Mouse (Mus musculus): Measurements from ENCODE around the gene Arhgap23. TPM values are rescaled to one million over a fixed set of nuclear protein-coding genes. Genes with fewer than 3 reads are reported as not detected.

Gene Arhgap23
- polyA plus RNA-seq, 1 experiment from 2014 or later = 4.2 TPM

GRCm38 (mm10) chr11:97478345-97478744, 63.0 kb downstream of the Arhgap23 start:
- Histone ChIP-seq H3K9me3 (no peaks in the 10 kb centered on the region), H3K27me3 (no peaks in the 10 kb centered on the region), H3K9ac (no peak overlapping the region), H3K27ac (no peak overlapping the region), H3K36me3 (replicated peaks) (peaks cover 23% of the 10 kb centered on the region), H3K4me1 (no peaks in the 10 kb centered on the region), H3K4me3 (replicated peaks) (no peak overlapping the region), H3K4me2 (no peak overlapping the region)
- 88% methylated on average over 6 of the region's 6 CpGs for WGBS
- ATAC-seq (ENCODE audit: low FRiP score) = no peak

- no peak for ATAC-seq (ENCODE audit: low FRiP score)
- H3K4me1 ChIP-seq = no peaks in the 10 kb centered on the region
- H3K36me3 ChIP-seq (replicated peaks) = peaks cover 23% of the 10 kb centered on the region
- no peak overlapping the region for H3K9ac ChIP-seq
- no peak overlapping the region for H3K4me3 ChIP-seq (replicated peaks)
- no peaks in the 10 kb centered on the region for H3K27me3 ChIP-seq
- H3K4me2 ChIP-seq = no peak overlapping the region
- 94% methylated on average over 10 of the region's 10 CpGs for WGBS
- H3K9me3 ChIP-seq = no peaks in the 10 kb centered on the region
- no peak overlapping the region for H3K27ac ChIP-seq
Observed at GRCm38 (mm10) chr11:97479085-97479484, 63.8 kb downstream of the Arhgap23 start.

GRCm38 (mm10) chr11:97479824-97480223, 64.5 kb downstream of the Arhgap23 start:
- Histone ChIP-seq H3K27ac (no peak overlapping the region), H3K27me3 (no peaks in the 10 kb centered on the region), H3K9me3 (no peaks in the 10 kb centered on the region), H3K4me1 (no peaks in the 10 kb centered on the region), H3K4me2 (no peak overlapping the region), H3K4me3 (replicated peaks) (no peak overlapping the region), H3K36me3 (replicated peaks) (peaks cover 20% of the 10 kb centered on the region), H3K9ac (no peak overlapping the region)
- no peak for ATAC-seq (ENCODE audit: low FRiP score)
- WGBS = 90% methylated on average over 8 of the region's 8 CpGs

- Histone ChIP-seq H3K27me3 (no peaks in the 10 kb centered on the region), H3K4me1 (0 out of 2 replicates have a peak, but pooled peaks cover 4% of the 10 kb centered on the region), H3K36me3 (replicated peaks) (no peaks in the 10 kb centered on the region; the same call in 1 of the 2 replicates), H3K4me2 (no peak overlapping the region), H3K27ac (no peak overlapping the region), H3K9ac (no peak overlapping the region), H3K4me3 (replicated peaks) (no peak overlapping the region), H3K9me3 (no peaks in the 10 kb centered on the region)
- WGBS = 73% methylated on average over 8 of the region's 8 CpGs
- no peak for ATAC-seq (ENCODE audit: low FRiP score)
Observed at GRCm38 (mm10) chr11:97485661-97486060, 70.3 kb downstream of the Arhgap23 start.

GRCm38 (mm10) chr11:97487656-97488055, 72.3 kb downstream of the Arhgap23 start:
- WGBS = 79% methylated on average over 3 of the region's 3 CpGs
- no peak overlapping the region for H3K4me2 ChIP-seq
- H3K27ac ChIP-seq = no peak overlapping the region
- H3K4me1 ChIP-seq = 0 out of 2 replicates have a peak, but pooled peaks cover 4% of the 10 kb centered on the region
- H3K4me3 ChIP-seq (replicated peaks) = no peak overlapping the region
- H3K27me3 ChIP-seq = peaks cover 11% of the 10 kb centered on the region; the same call in 1 of the 2 replicates
- H3K9ac ChIP-seq = no peak overlapping the region
- peaks cover under 1% of the 10 kb centered on the region for H3K36me3 ChIP-seq (replicated peaks)
- H3K9me3 ChIP-seq = no peaks in the 10 kb centered on the region
- ATAC-seq (ENCODE audit: low FRiP score) = no peak

- Histone ChIP-seq H3K4me3 (replicated peaks) (no peak overlapping the region), H3K4me1 (0 out of 2 replicates have a peak, but pooled peaks cover 4% of the 10 kb centered on the region), H3K9me3 (no peaks in the 10 kb centered on the region), H3K36me3 (replicated peaks) (peaks cover 8% of the 10 kb centered on the region), H3K27me3 (peaks cover 11% of the 10 kb centered on the region; the same call in 1 of the 2 replicates), H3K27ac (no peak overlapping the region), H3K9ac (no peak overlapping the region), H3K4me2 (no peak overlapping the region)
- ATAC-seq (ENCODE audit: low FRiP score) = peak; percentile 57; the same call in 1 of the 2 replicates
- 18% methylated on average over 16 of the region's 16 CpGs for WGBS
Observed at GRCm38 (mm10) chr11:97489589-97490324, 74.4 kb downstream of the Arhgap23 start.

GRCm38 (mm10) chr11:97491640-97492039, 76.3 kb downstream of the Arhgap23 start:
- H3K4me1 ChIP-seq = 0 out of 2 replicates have a peak, but pooled peaks cover 4% of the 10 kb centered on the region
- no peak overlapping the region for H3K9ac ChIP-seq
- 78% methylated on average over 10 of the region's 10 CpGs for WGBS
- H3K4me2 ChIP-seq = no peak overlapping the region
- peaks cover 14% of the 10 kb centered on the region; the same call in 1 of the 2 replicates for H3K27me3 ChIP-seq
- no peak overlapping the region for H3K27ac ChIP-seq
- no peak overlapping the region for H3K4me3 ChIP-seq (replicated peaks)
- peaks cover 8% of the 10 kb centered on the region for H3K36me3 ChIP-seq (replicated peaks)
- no peaks in the 10 kb centered on the region for H3K9me3 ChIP-seq
- ATAC-seq (ENCODE audit: low FRiP score) = no peak

- peaks cover 22% of the 10 kb centered on the region for H3K27me3 ChIP-seq
- no peak overlapping the region for H3K4me2 ChIP-seq
- no peak for ATAC-seq (ENCODE audit: low FRiP score)
- no peak overlapping the region for H3K27ac ChIP-seq
- no peaks in the 10 kb centered on the region for H3K9me3 ChIP-seq
- 77% methylated on average over 3 of the region's 3 CpGs for WGBS
- H3K4me1 ChIP-seq = 0 out of 2 replicates have a peak, but pooled peaks cover 4% of the 10 kb centered on the region
- no peak overlapping the region for H3K9ac ChIP-seq
- H3K36me3 ChIP-seq (replicated peaks) = peaks cover 8% of the 10 kb centered on the region; the same call in 1 of the 2 replicates
- no peak overlapping the region for H3K4me3 ChIP-seq (replicated peaks)
Observed at GRCm38 (mm10) chr11:97492836-97493235, 77.5 kb downstream of the Arhgap23 start.

GRCm38 (mm10) chr11:97497543-97497942, 82.2 kb downstream of the Arhgap23 start:
- H3K36me3 ChIP-seq (replicated peaks) = 0 out of 2 replicates have a peak, but pooled peaks cover 8% of the 10 kb centered on the region
- H3K9me3 ChIP-seq = no peaks in the 10 kb centered on the region
- H3K4me1 ChIP-seq = peaks cover 22% of the 10 kb centered on the region
- no peak overlapping the region for H3K27ac ChIP-seq
- H3K9ac ChIP-seq = no peak overlapping the region
- no peak overlapping the region for H3K4me2 ChIP-seq
- peaks cover 58% of the 10 kb centered on the region for H3K27me3 ChIP-seq
- no peak for ATAC-seq (ENCODE audit: low FRiP score)
- 91% methylated on average over 4 of the region's 4 CpGs for WGBS
- H3K4me3 ChIP-seq (replicated peaks) = no peak overlapping the region

- H3K4me3 ChIP-seq (replicated peaks) = peak within 1 kb of the TSS; percentile 48
- 7% methylated on average over 73 of the region's 88 CpGs for WGBS
- H3K27ac ChIP-seq = no peak within 1 kb of the TSS
- peak within 1 kb of the TSS; percentile 77 for H3K4me2 ChIP-seq
- H3K9ac ChIP-seq = peak within 1 kb of the TSS; percentile 44
- H3K27me3 ChIP-seq = peaks cover 66% of the 10 kb centered on the region
- H3K9me3 ChIP-seq = no peaks in the 10 kb centered on the region
- H3K4me1 ChIP-seq = peaks cover 22% of the 10 kb centered on the region
- peak; percentile 67 for ATAC-seq (ENCODE audit: low FRiP score)
- no peaks in the 10 kb centered on the region for H3K36me3 ChIP-seq (replicated peaks)
Observed at GRCm38 (mm10) chr11:97499865-97500719, 84.8 kb downstream of the Arhgap23 start, which contains the start of gene 4933428G20Rik. Gene 4933428G20Rik (minus strand): TSS chr11:97500340.

GRCm38 (mm10) chr11:97500720-97501448, 85.6 kb downstream of the Arhgap23 start:
- 9% methylated on average over 51 of the region's 51 CpGs for WGBS

More at GRCm38 (mm10) chr11:97500720-97501448, 85.6 kb downstream of the Arhgap23 start:
- Histone ChIP-seq H3K4me2 (peak overlapping the region; percentile 77), H3K27me3 (peaks cover 66% of the 10 kb centered on the region), H3K4me3 (replicated peaks) (peak overlapping the region; percentile 48), H3K36me3 (replicated peaks) (no peaks in the 10 kb centered on the region), H3K9ac (peak overlapping the region; percentile 44), H3K27ac (no peak overlapping the region), H3K4me1 (peaks cover 22% of the 10 kb centered on the region), H3K9me3 (no peaks in the 10 kb centered on the region)
- ATAC-seq (ENCODE audit: low FRiP score) = peak; percentile 45
